In the genomic region with DNA sequence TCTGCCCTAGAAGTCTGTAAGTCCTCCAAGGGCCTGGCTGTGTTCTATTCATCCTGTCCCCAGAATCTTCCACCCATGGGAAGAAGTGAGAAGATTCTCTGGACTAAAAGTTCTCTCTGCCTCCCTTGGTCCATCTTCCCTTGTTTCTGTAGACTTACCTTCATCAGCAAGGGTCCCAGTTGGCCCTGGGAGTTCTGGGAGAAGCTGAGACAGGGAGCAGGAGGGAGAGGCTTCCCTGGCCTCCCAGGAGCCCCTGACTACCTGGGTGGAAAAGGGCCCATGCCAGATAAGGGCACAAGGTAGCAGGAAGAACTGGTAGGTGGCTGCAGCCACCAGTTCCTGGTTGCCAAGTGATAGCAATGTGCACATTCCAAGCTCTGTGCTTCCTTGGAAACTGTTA, we compare ENCODE assay signal across 8 mouse cellular contexts. TPM values are rescaled to one million over a fixed set of nuclear protein-coding genes. Genes with fewer than 3 reads are reported as not detected.
DNase-seq lines count a peak whose midpoint lies in the region; ATAC-seq lines count a peak whose summit lies in the region.

Psmf1 (minus strand) TSS at position 342 of the 400 bp plus-strand sequence.

- H3K27me3 ChIP-seq in kidney, embryonic 16.5 days (ENCODE audit: insufficient read depth, low read length) = no peaks in the 10 kb centered on the region

- no peak for DNase-seq in kidney, adult 18-20 months
- no peak for DNase-seq in adrenal gland, postnatal 4 days (ENCODE audit: low spot score in 2 of 2)
- no peak for DNase-seq in gastrocnemius, postnatal 25 days
- no peak for DNase-seq in frontal cortex, postnatal 25 days (ENCODE audit: low spot score in 2 of 2)
- no peak for DNase-seq in spleen, postnatal 36 days (ENCODE audit: low spot score in 2 of 2)

- peaks cover 21% of the 10 kb centered on the region for H3K79me2 ChIP-seq in macrophage (ENCODE audit: inconsistent target)

- no peak within 1 kb of the TSS for H3K27ac ChIP-seq in kidney, embryonic 16.5 days (ENCODE audit: low read length)
- no peak within 1 kb of the TSS for H3K27ac ChIP-seq in macrophage

- H3K4me1 ChIP-seq in kidney, embryonic 16.5 days (ENCODE audit: insufficient read depth, low read length) = peaks cover 20% of the 10 kb centered on the region

- no peaks in the 10 kb centered on the region for H3K36me3 ChIP-seq in kidney, embryonic 16.5 days (ENCODE audit: insufficient read depth, low read length)
- no peaks in the 10 kb centered on the region for H3K36me3 ChIP-seq in macrophage (ENCODE audit: inconsistent target)

- H3K4me3 ChIP-seq in kidney, embryonic 16.5 days (ENCODE audit: low read length) = no peak within 1 kb of the TSS
- no peak within 1 kb of the TSS for H3K4me3 ChIP-seq in macrophage (ENCODE audit: inconsistent target)

- H3K9ac ChIP-seq in kidney, embryonic 16.5 days (replicated peaks; ENCODE audit: low read length) = no peak within 1 kb of the TSS

- no peak within 1 kb of the TSS for H3K4me2 ChIP-seq in kidney, embryonic 16.5 days (replicated peaks; ENCODE audit: low read depth, low read length)

- ATAC-seq in kidney, embryonic 16.5 days (ENCODE audit: low FRiP score, low TSS enrichment) = no peak
- no peak for ATAC-seq in inflammation-experienced regulatory T-cells, adult 6 months

- H3K9me3 ChIP-seq in kidney, embryonic 16.5 days (ENCODE audit: low read length) = no peaks in the 10 kb centered on the region

RNA-seq across cellular contexts. Expression of gene Psmf1, which starts in this region (rescaled TPM):
- 49.3 and 50.2 TPM in 2 replicates for polyA plus RNA-seq in kidney, embryonic 16.5 days (2015; fragmentation: Nextera tagmentation; extraction: Ambion mirVana)
- total RNA-seq in adrenal gland, postnatal 4 days (2021) = 10 to 100 TPM; 51.8 to 51.9 TPM
- total RNA-seq in gastrocnemius, postnatal 25 days (2021) = 10 to 100 TPM; 15.3 to 17.9 TPM
- 10 to 100 TPM; 67.0 to 79.2 (median 76.2) TPM for polyA plus RNA-seq in inflammation-experienced regulatory T-cells, adult 6 months (2017; shearing (Covaris generic))
- total RNA-seq in macrophage (2018; cell fraction: chromatin; rRNA removed) = 10 to 100 TPM in 19 of 26 experiments, 1 to 10 TPM in 7; 1.7 to 29.9 (median 14.1) TPM
- total RNA-seq in macrophage (2018; cell fraction: cytosol; rRNA removed) = 10 to 100 TPM; 14.1 to 25.1 (median 20.7) TPM
- total RNA-seq in macrophage (2018; cell fraction: nucleus; rRNA removed) = 10 to 100 TPM in 17 of 26 experiments, 1 to 10 TPM in 9; 3.5 to 23.1 (median 13.1) TPM
- 17.9 to 25.0 TPM (median 19.6 TPM) in 3 replicates for polyA plus RNA-seq in macrophage (2018)
